Mouse (Mus musculus) granulocyte monocyte progenitor cell, adult 5-6 weeks (primary cell): ENCODE data around the gene Gm21836. TPM values are rescaled to one million over a fixed set of nuclear protein-coding genes. Genes with fewer than 3 reads are reported as not detected.
"Not testable (repeated sequence)": the region's sequence is repeated elsewhere in the genome, so short reads cannot be mapped to it uniquely, and the experiment has no call there.

ENCODE experiments used
- ATAC-seq: replicated peaks from 2 replicates; pipeline ENCODE4 v1.8.0; 2016; ENCODE audit warnings: mild to moderate bottlenecking, moderate TSS enrichment, inconsistent platforms; ENCODE audit not compliant: poor library complexity, severe bottlenecking
- total RNA-seq, 2 experiments: library from RNA; stranded (forward) in 1 of 2; stranded (reverse) in 1 of 2; fragments of 200-712, 200-1000 nt in 1 of 2; fragments of >200 nt in 1 of 2; fragmentation: Nextera tagmentation in 1 of 2; gene quantifications; 2 replicates each; pipeline ENCODE4 v1.2.3; 2014 to 2017

The Gm21836 gene
- total RNA-seq (2014; fragmentation: Nextera tagmentation) (not detected in 2 replicates), total RNA-seq (2017) (not detected in 2 replicates)

DNA sequence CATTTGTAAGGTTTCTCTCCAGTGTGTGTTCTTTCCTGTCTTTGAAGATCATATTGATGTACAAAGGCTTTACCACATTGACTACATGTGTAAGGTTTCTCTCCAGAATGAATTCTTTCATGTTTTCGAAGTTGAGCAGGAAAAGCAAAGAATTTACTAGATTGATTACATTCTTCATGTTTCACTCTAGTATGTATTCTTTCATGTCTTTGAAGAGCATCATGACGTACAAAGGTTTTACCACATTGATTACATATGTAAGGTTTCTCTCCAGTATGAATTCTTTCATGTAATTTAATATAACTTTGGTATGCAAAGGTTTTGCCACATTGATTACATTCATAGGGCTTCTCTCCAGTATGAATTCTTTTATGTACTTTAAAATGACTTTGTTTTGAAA, at the start of gene Gm21836:
Gene Gm21836, minus strand, starts transcription at position 101 of the 400 bp plus-strand sequence.
- not testable (repeated sequence) for ATAC-seq

GRCm38 (mm10) chr9:124480361-124480980, 13.1 kb downstream of the Gm21836 start:
- not testable (repeated sequence) for ATAC-seq

DNA sequence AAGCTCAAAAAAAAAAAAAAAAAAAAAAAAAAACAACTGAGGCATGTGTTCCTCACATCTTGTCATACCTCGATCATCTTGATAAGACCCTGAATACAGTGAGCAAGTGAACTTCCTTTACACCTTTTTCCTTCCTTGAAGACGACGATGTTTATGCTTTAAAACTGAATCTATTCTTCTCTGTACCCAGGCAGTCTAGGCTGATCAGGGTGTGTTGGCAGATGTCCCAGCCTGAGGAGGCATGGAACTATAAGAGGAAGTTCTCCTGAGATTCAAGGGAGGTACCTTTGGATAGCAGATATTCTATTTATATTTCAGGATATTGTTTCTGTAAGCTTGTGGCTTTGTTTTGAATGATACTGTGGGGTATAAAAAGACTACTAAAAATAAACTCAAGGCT, 15.5 kb downstream of the Gm21836 start:
- ATAC-seq, result no peak

GRCm38 (mm10) chr9:124476096-124476902, 17.3 kb downstream of the Gm21836 start, which contains the start of gene Ppp2r3d:
Gene Ppp2r3d, minus strand, starts transcription at chr9:124476898.
- ATAC-seq, result peak; percentile 37

DNA sequence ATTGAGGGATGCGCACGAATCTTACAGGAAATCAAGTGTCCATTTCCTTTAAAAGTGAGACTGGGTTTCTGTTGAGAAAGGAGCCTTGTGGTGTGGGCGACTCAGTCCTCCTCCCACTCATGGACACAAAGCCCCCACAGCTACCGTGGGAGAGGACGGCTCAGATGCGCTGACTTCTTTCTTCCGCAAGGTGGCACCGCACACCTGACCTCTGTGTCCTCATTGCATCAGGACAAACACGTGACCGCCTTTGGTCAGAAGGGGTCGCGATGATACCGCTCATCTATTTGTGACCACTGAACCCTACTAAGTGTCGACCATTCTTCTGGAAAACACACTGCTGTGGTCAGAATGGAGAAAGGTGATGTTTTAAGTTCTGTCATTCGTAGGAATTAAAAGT, 17.9 kb downstream of the Gm21836 start:
- peak; percentile 20; the same call in 1 of the 2 replicates for ATAC-seq

- peak; percentile 70 for ATAC-seq
These were observed 37.0 kb downstream of the Gm21836 start for GRCm38 (mm10) chr9:124456572-124456971.

Other genes with a start within 250 kb of the Gm21836 start
- 7.7 and 17.0 TPM in 2 replicates for gene 2010315B03Rik, start 181.1 kb downstream of the Gm21836 start, total RNA-seq (2014; fragmentation: Nextera tagmentation)
- 16.2 and 17.2 TPM in 2 replicates for gene 2010315B03Rik, start 181.1 kb downstream of the Gm21836 start, total RNA-seq (2017)
- 26.0 and 34.2 TPM in 2 replicates for gene Ppp2r3d, start 16.9 kb downstream of the Gm21836 start, total RNA-seq (2014; fragmentation: Nextera tagmentation)
- gene Ppp2r3d, start 16.9 kb downstream of the Gm21836 start, total RNA-seq (2017), result 14.2 and 16.2 TPM in 2 replicates